Mouse (Mus musculus) heart, postnatal 14 days (tissue): ENCODE results near the gene Npas2. TPM values are rescaled to one million over a fixed set of nuclear protein-coding genes. Genes with fewer than 3 reads are reported as not detected.

Experiments used
- DNase-seq, 2 experiments: peaks; one replicate each; pipeline ENCODE4 v3.0.0; 2021 to 2022
- intact Hi-C: fragments of 180-260 bp; cut with DNase I; formaldehyde crosslinking; loops from one replicate; pipeline ENCODE4 v1.15.1; 2025
- total RNA-seq, 2 experiments: library from RNA; stranded (reverse); gene quantifications; 2 replicates each; pipeline ENCODE4 v1.2.3; 2021

The Npas2 gene
- total RNA-seq, 2 experiments from 2014 or later = 6.6 to 7.9 TPM

DNA sequence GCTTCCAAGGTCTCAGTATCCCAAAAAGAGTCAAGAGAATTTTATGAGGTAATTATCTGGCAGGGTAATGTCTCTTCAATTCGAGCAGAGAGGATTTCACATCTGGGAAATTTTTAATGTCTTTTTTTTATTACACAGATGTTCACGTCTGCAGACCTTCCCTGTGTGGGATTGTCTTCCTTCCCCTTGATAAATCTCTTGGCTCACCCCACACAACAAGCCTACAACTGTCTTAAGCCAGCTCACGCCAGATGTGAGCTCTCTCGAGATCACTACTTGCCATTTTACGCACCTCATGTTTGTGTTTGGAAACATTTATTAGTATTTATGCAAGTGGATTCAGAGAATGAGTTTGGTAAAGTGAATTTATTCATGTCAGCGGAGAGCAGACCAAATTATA, 128.4 kb downstream of the Npas2 start:
- intact Hi-C loops = no loop called here
- DNase-seq = no peak

DNA sequence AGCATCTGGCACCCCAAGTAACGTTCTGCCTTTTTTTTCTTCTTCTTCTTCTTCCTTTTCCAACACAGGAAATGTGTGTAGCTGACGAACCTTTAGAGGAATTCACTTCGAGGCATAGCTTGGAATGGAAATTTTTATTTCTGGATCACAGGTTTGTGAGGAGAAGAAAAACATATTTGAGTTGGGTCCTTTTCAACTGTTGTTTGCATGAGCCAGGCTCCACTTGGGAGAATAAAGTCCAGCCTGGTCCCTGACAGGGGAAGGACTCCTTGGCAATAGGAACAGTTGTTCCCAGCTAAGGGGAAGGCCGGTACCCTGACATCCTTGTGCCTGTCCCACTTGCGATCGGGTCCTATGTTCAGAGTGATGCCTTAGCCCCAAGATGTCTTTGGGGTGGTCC, 131.7 kb downstream of the Npas2 start:
- intact Hi-C loops = no loop called here
- no peak for DNase-seq

DNA sequence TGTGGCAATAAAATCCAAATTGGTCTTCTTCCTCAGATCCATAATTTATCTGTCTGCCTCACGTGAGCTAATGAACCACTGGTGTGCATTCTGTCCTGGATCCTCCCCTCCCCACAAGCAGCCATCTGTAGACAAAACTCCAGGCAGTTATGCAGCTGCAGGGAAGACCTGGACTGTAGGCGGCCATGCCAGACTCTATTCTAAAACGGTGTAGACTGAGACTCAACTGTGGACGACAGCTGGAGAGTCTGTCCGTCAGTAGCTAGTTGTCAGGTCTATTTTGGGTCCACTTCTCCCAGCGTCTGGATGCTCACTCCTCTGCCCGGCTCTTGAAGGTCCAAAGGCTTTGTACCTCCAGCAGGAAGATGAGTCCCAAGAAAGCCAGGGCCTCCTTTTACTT, 134.0 kb downstream of the Npas2 start:
- intact Hi-C loops = no loop called here
- no peak for DNase-seq

DNA sequence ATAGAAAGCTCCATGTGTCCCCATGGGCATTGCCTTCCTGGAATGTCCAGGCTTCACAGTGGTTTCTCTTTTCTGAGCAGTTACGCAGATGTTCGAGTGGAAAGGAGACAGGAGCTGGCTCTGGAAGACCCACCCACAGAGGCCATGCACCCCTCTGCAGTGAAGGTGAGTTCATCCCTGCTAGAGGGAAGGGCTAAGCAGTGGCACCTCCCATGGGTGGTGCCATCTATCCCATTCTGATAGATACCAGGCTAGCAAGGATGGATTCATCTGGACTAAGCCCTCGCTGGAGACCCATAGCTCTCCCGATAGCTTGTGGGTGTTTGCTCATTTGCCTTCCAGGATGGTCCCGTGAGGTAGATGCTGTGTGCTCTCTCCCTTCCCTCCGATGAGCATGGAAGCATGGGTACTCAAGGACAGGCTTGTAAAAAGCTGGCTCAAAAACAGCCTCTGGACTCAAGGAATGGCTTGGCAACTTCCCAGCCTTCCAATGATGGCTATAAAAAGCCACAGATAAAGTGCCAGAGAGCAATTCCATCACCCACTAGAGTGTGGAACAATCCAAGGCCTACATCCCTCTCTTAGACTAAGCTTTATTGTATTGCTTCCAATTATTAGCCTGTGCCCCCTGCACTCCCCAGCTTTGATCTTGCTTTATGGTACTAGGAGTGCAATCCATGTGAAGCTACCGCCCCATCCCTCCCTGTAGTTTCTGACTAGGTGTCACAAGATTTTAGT, 137.5 kb downstream of the Npas2 start:
- intact Hi-C loops = no loop called here
- peak; percentile 34 to 70 for DNase-seq

DNA sequence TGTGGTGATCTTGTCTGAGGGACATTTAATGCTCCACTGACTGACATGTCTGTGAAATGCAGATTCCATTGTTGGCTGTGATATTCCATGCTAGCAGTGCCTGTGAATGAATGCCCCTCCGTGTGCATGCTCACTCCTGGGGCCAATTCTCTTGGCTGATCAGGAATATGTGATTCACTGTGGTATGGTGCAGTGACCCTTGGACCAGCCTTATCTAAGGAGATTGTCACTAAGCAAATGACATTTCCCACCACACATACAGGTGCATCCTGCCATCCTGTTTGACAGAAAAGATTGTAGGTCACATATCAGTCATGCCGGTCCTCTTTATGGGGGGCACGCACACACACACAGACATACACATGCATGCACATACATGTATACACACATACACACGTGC, 138.9 kb downstream of the Npas2 start:
- intact Hi-C loops = no loop called here

DNA sequence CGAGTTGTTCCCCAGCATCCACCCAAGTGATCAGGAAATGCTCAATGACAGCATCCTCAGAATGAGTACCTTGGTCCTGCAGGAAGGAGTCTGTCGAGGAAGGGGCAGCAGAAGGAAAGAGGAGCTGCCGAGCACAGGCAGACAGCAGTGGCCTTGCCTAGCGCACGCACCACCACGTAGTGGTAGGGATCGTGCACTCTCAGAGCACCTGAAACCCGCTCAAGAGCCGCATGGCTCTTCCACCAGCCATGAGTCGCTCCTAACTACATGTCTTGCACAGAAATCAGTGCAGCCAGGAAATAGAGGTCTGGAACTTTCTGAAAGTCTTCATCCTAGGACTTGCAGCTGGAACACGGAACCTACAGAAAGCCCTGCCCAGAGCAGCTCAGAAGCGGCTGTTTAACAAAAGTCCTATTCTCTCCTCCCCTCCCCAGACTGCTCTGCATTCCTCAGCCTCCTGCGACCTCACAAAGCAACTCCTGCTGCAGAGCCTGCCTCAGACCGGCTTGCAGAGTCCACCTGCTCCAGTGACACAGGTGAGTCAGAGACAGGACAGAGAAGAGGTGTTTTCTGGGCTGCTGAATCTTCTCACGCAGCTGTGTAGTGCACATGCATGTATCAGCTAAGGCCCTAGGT, 142.1 kb downstream of the Npas2 start:
- intact Hi-C loops = loop anchor here (5.0 kb wide), 1 partner anchor 123 kb away; no protein-coding TSS in a partner anchor
- no peak for DNase-seq

More for the DNA sequence above, 138.9 kb downstream of the Npas2 start:
- no peak for DNase-seq

DNA sequence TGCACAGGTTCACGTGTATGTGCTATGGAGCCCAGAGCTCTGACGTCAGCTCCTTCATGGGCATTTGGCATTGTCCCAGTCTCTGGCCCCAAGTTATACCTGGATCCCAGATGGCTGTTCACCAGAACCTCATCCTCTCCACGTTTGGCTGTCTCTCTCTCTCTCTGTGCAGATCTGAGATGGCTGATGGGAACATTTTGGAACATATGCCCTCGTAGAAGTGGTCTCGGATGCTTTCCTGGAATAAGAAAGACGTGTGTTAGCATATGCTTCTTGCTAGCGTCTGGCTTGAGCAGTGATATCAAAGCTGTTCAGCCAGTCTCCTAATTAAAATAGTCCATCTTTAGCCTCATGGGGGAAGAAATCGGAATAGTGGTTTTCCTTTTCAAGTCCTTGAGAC, 143.3 kb downstream of the Npas2 start:
- DNase-seq = no peak
- intact Hi-C loops = loop anchor here (5.0 kb wide), 1 partner anchor 124 kb away; no protein-coding TSS in a partner anchor

DNA sequence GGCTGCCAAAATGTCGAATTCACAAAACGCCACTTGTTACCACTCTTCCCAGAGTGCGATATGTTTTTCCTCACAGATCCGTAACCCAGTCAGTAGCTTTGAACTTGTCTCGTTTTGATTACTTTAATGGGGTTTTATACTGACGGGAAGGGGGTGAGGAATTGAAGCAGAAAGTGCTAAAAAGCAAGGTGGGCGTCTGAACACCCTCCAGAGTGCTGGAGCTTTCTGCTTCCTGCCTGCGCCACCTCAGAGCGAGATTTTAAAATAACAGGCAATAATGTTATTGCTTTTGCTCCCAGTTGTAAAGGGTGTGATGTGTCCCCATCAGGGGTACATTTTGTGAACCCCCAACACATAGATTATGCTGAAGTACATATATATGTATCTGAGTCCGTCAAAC, 145.3 kb downstream of the Npas2 start:
- DNase-seq = no peak
- intact Hi-C loops = loop anchor here (5.0 kb wide), 1 partner anchor 127 kb away; no protein-coding TSS in a partner anchor

DNA sequence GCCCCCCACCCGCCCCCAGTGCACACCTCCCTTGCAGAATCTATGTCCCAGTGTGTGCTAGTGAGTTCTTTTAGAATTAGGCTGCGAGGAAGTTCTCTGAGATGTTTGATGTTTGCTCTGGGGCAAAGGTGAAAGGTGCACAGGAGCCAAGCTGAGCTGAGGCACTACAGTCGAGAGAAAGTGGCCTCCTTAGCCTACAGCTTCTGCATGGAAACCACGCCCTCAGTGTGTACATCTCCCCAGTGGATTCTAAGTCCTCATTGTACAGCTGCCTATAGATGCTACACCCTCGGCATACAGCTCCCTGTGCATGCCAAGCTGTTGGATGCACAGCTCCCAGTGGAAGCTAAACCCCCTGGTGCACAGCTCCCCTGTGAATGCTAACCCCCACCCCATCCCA, 145.9 kb downstream of the Npas2 start:
- intact Hi-C loops = loop anchor here (5.0 kb wide), 1 partner anchor 127 kb away; no protein-coding TSS in a partner anchor
- DNase-seq = no peak

DNA sequence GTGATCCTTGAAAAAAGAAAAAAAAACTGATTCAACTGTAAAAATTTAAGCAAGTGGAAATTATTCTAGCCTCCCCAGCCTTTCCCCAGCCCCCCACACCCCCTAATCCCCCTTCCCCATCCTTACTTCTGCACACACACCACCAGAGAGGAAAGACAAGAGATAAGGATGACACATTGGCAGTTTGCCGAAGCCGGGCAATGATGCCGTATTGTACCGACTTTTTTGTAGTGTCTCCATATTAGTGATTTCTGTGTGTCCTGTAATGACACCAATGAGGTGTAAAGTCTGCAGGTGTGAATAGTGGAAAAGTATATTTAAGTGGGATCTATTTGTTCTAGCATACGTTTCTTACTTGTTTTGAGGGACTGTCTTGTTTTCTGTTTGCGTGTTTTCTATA, 146.6 kb downstream of the Npas2 start:
- no peak for DNase-seq
- intact Hi-C loops = loop anchor here (1.0 to 5.0 kb wide), 3 partner anchors 148 to 339 kb away; partner anchors contain the start of gene Npas2

DNA sequence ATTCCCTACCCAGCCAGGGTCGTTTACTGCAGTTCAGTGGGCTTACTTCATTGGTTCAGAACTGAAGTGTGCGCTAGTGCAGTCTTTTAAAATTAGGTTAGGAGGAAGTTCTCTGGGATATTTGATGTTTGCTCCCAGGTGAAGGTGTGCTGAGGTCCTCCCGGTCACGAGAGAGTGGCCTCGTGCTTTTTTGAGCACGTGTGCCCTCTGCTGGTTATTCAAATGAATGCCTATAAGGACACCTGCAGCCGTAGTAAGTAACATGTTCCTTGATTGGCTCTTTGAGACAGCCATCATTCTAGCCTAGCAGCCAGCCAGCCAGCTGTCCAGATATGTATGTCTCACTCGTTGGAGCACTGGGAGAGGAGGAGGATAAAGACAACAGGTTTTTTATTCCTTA, 147.1 kb downstream of the Npas2 start:
- intact Hi-C loops = loop anchor here (1.0 to 5.0 kb wide), 3 partner anchors 148 to 340 kb away; partner anchors contain the start of gene Npas2
- DNase-seq = peak; percentile 47 to 60

DNA sequence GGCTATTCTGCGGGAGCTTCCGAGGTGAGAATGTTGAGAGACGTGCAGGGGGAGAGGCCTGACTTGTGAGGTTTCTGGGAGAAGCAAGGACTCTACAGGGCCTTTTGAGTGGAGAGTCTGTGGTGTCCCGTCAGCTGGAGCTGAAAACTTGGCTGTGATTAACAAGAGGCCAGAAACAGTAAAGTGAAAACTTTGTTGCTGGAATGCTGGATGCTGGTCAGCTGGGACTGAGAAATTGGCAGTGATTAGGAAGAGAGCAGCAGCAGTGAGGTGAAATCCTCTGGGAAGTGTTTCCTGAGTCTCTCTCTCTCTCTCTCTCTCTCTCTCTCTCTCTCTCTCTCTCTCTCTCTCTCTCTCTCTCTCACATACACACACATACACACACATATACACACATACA, 148.3 kb downstream of the Npas2 start:
- intact Hi-C loops = loop anchor here (2.0 to 5.0 kb wide), 2 partner anchors 150 to 341 kb away; partner anchors contain the start of gene Npas2
- DNase-seq = peak; percentile 25 to 42

DNA sequence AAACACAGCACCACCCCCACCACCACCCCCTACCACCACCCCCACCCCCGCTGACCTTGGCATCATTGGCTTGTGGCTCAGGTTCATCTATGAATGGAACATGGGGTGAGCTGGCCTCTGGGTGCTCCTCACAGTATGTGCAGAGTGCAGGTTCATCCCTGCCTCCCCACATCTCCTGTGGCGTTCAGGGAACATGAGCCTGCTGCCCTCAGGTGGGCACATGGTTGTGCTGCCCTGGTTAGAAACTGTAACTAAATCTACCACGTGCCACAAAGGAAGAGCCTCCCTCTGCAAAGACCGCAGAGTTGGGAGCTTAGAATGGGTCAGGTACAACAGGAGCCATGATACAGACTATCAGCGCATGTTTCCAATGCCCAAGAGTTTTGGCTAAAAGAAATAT, 149.7 kb downstream of the Npas2 start:
- DNase-seq = no peak
- intact Hi-C loops = loop anchor here (5.0 kb wide), 1 partner anchor 151 kb away; the partner anchor contains the start of gene Npas2

DNA sequence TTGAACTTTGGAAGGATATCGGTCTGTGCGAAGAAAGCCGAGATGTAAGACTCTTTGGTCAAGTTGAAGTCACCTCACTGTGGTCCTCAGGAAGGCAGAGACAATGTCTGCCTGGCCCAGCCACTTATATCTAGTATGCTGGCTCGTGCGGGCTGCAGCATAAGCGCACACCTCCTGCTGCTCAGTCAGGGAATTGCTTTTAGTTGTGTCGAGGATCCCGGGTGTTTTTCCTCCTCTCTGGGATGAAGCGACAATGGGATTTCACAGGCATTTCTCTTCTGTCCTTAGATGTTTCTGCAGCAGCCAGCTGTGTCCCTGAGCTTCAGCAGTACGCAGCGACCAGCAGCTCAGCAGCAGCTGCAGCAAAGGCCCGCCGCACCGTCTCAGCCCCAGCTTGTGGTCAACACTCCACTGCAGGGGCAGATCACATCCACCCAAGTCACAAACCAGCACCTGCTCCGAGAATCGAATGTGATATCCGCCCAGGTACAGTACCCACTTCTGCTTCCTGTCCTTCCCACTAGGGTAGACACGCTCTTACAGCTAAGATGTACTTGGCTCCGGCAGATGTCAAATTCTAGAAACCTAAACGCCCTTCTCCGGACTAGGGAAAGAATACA, 151.6 kb downstream of the Npas2 start:
- no peak for DNase-seq

DNA sequence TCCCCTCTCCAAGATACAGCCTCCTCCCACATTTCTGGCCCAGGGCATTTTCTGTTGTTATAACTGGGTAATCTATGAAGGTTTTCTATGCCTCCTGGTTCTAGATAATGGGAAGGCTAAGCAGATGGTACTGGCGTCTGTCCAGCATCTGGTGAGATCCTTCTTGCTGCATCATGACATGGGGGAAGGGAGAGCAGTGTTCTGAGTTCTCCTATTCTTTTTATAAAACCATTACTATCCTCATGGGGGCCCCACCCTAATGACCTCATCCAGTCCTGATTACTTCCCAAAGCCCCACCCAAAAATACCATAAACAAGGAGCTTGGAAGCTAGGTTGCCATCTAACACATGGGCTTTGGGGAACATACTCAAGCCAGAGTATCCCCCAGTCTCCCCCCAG, 155.5 kb downstream of the Npas2 start:
- DNase-seq = peak; percentile 30 to 53

More for the DNA sequence above, 151.6 kb downstream of the Npas2 start:
- intact Hi-C loops = loop anchor here (5.0 kb wide), 1 partner anchor 153 kb away; the partner anchor contains the start of gene Npas2

DNA sequence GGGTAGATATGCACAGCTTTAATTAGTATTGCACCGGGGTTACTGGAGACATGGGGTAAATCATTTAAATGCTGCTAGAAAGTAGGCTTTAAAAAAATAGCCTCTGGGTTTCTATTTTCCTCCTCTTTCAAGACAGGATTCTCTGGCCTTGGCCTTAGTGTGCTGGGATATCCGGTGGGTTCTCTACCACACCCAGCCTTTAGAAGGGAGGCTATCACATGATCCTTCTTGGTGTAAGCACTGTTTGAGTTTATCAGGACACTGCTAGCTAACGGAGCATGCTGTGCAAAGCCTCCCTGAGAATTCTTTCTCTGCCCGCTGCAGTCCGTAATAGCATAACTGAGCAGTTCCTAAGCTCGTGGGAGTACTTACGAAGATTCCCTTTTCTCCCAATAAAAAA, 155.9 kb downstream of the Npas2 start:
- DNase-seq = no peak
- intact Hi-C loops = no loop called here

More for the DNA sequence above, 155.5 kb downstream of the Npas2 start:
- intact Hi-C loops = no loop called here

DNA sequence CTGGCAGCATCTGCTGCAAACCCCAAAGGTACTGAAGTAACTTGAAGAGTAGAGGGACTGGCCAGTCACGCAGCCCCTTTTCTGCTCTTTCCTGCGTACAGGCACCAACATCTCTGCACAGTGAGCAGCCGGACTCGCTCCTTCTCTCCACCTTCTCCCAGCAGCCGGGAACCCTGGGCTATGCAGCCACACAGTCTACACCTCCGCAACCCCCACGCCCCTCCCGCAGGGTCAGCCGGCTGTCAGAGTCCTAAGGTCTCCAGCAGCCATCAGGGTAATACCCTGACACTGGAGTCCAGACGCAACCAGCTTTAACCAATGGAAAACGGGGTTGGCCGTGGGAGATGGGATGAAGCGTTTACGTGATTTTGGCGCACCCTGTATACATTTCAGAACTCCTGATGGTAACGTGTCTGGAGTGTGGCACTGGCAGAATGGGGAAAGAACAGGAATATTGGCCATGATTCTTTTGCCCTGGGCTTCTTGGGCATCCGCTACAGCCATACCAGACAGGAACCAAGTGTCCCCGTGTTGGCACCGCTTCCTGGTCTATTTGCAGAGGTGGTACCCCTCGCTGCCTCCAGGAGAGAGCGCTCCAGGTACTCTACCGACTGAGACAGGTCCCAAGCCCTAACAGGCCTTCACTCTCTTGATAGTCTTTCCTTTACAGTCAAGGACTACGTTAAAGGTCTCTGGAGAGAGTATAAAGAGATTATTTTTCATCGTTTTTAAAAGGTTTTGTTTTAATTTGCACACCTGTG, 168.4 kb downstream of the Npas2 start:
- intact Hi-C loops = no loop called here
- no peak for DNase-seq

DNA sequence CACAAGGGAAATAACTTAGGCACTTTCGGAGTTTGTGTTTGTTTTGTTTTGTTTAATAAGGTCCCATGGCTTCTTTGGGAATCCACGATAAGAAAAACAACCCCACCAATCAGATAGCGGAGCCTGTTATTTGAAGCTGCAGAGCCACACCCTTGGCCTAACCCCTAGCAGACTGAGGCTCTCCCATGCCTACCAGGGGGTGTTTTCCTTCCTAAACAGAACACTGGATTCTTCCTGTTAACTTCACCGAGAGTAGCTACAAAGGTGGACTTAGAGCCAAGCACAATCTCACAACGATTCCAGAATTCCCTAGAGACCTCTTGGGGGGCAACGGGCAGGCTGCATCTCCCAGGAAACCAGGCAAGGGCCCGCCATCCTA, 169.0 kb downstream of the Npas2 start:
- DNase-seq = no peak
- intact Hi-C loops = no loop called here

DNA sequence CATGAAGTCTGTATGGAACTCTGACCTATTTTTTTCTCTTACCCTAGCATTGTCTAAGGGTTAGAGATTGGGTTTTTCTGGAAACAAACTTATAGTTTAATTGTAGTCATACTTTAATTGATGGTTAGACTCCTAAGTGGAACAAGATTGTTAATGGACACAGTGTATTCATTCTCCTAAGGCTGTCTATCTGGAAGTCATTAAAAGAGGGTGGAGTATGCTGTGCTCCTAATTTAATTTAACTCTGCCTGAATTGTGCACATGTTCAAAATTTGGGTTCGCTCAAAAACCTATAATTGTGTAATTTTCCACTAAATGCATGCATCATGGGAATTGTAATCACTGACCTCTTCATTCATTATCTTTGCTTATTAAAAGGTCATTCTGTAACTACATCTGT, 172.0 kb downstream of the Npas2 start:
- DNase-seq = no peak
- intact Hi-C loops = no loop called here

DNA sequence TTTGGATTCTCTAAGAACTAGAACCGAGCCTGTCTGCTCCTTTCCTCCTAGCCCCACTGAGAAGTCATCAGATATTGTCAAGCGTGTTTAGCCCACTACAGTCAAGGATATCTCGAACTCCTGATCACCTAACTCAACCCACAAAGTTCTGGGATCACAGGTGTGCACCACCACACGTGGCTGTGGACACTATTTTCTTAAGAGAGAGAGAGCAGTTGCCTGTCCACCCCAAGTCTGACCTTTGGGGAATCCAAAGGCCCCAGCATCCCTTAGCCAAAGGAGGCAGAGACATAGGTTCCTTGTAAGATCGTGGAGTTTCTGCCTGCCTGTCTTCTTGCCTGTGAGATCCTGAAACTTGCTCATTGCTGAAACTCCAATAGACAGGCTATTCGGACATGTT, 173.5 kb downstream of the Npas2 start:
- peak in 1 of 2 experiments; percentile 18 for DNase-seq
- intact Hi-C loops = no loop called here
